Mouse (Mus musculus): Measurements from ENCODE around the gene Vps4a. TPM values are rescaled to one million over a fixed set of nuclear protein-coding genes. Genes with fewer than 3 reads are reported as not detected.

Gene Vps4a
- polyA plus RNA-seq (2017; shearing (Covaris generic)) = 55.7 TPM

GRCm38 (mm10) chr8:107030650-107031576 is at the start of gene Vps4a:
Gene Vps4a, plus strand, starts transcription at chr8:107031222.

GRCm38 (mm10) chr8:107048061-107048941 is 17.3 kb downstream of the Vps4a start, which contains the start of gene Pdf:
Gene Pdf, minus strand, starts transcription at chr8:107048614.

GRCm38 (mm10) chr8:107056076-107056972 is 25.3 kb downstream of the Vps4a start, which contains the start of the genes Cog8 and Nip7:
Gene Cog8, minus strand, starts transcription at chr8:107056689.
Gene Nip7, plus strand, starts transcription at chr8:107056877.

DNA sequence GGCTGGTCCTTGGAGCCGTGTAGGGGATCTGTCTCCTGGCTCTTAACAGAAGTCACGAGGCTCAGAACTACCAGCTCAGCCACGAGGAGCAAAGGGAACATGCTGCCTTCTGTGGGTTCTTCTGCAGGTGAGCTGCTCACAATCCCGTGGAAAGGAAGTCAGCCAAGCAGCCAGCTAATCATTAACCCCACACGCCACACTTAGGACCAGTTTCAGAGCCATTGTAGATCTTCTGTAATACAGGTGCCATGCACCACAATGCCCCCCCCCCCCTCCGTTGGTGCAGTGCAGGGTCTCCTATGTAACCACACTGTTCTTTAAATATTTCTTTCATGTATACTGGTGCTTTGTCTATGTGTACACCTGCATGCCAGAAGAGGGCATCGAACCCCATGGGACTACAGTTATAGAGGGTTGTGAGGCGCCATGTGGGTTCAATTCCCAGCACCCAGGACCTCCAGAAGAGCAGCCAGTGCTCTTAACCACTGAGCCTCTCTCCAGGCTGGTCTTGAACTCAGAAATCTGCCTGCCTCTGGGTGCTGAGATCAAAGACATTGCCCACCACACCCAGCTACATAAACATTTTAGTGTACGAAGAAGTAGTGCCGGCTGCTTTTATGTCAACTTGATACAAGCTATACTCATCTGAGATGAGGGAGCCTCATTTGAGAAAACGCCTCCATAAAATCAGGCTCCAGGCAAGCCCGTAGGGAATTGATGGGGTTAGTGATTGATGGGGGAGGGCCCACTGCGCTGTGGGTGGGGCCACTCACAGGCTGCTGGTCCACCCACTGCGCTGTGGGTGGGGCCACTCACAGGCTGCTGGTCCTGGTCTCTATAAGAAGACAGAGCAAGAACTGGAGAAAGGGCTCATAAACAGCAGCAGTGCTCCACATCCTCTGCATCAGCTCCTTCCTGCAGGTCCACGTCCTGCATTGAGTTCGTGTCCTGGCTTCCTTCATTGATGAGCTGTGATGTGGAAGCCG is 34.8 kb downstream of the Vps4a start, which contains the start of gene Tmed6:
Gene Tmed6, minus strand, starts transcription at position 134 of the 986 bp plus-strand sequence.

Other genes with a start within 250 kb of the Vps4a start
- gene Has3, start 161.0 kb upstream of the Vps4a start, polyA plus RNA-seq (2017; shearing (Covaris generic)) = not detected
- gene Utp4, start 137.6 kb upstream of the Vps4a start, polyA plus RNA-seq (2017; shearing (Covaris generic)) = 76.1 TPM
- gene Sntb2, start 95.5 kb upstream of the Vps4a start, polyA plus RNA-seq (2017; shearing (Covaris generic)) = 1.6 TPM
- 1.9 TPM for gene Pdf, start 17.4 kb downstream of the Vps4a start, polyA plus RNA-seq (2017; shearing (Covaris generic))
- 14.6 TPM for gene Cog8, start 25.5 kb downstream of the Vps4a start, polyA plus RNA-seq (2017; shearing (Covaris generic))
- gene Nip7, start 25.7 kb downstream of the Vps4a start, polyA plus RNA-seq (2017; shearing (Covaris generic)) = 119 TPM
- not detected for gene Tmed6, start 34.4 kb downstream of the Vps4a start, polyA plus RNA-seq (2017; shearing (Covaris generic))
- 7.6 TPM for gene Terf2, start 65.3 kb downstream of the Vps4a start, polyA plus RNA-seq (2017; shearing (Covaris generic))
- gene Cyb5b, start 119.4 kb downstream of the Vps4a start, polyA plus RNA-seq (2017; shearing (Covaris generic)) = 89.8 TPM

Measured in CD4-positive, CD25-positive, alpha-beta regulatory T cell, adult 9 weeks (primary cell).